In the genomic region with DNA sequence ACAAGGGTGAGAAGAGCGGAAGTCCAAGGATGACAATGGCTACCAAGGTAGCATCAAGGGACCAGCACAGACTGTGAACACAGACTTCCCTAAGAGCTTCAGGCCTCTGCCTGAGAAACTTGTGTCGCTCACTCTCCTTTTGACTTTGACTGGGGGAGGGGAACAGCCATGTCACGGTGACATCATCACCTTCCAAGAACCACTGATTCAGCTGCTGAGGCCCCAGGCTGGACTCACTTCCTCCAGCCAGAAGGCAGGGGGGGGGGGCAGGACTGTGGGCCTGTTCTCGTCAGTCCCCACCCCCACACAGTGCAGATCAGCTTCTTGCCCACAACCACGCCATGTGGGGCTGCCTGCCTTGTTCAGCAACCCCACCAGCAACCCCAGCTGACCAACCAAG, we compare ENCODE assay signal across 8 mouse cellular contexts. TPM values are rescaled to one million over a fixed set of nuclear protein-coding genes. Genes with fewer than 3 reads are reported as not detected.
DNase-seq lines count a peak whose midpoint lies in the region; ATAC-seq and TF ChIP-seq lines count a peak whose summit lies in the region.

No protein-coding gene starts in this region.

- no peaks in the 10 kb centered on the region for H3K9me3 ChIP-seq in hindbrain, embryonic 12.5 days (replicated peaks)
- H3K9me3 ChIP-seq in hindbrain, embryonic 16.5 days (ENCODE audit: control insufficient read depth, low read length) = no peaks in the 10 kb centered on the region
- H3K9me3 ChIP-seq in G1E (replicated peaks) = no peaks in the 10 kb centered on the region
- no peaks in the 10 kb centered on the region for H3K9me3 ChIP-seq in intestine, postnatal 0 days (ENCODE audit: control insufficient read depth)
- H3K9me3 ChIP-seq in lung, postnatal 0 days (ENCODE audit: low read length) = no peaks in the 10 kb centered on the region
- H3K9me3 ChIP-seq in stomach, embryonic 14.5 days (ENCODE audit: control insufficient read depth, low read depth, low read length) = no peaks in the 10 kb centered on the region

- DNase-seq in G1E (ENCODE audit: low spot score) = peak; percentile 67
- peak; percentile 52 for DNase-seq in forelimb bud, embryonic 11.5 days (ENCODE audit: low read depth, low spot score)
- DNase-seq in lung, postnatal 0 days (ENCODE audit: low spot score) = peak; percentile 88
- DNase-seq in frontal cortex, postnatal 25 days (ENCODE audit: low spot score in 2 of 2) = no peak

- no peak for TF ChIP-seq EP300 in lung, postnatal 0 days (IDR thresholded peaks at IDR 0.05)

- H3K36me3 ChIP-seq in hindbrain, embryonic 12.5 days = no peaks in the 10 kb centered on the region
- no peaks in the 10 kb centered on the region for H3K36me3 ChIP-seq in hindbrain, embryonic 16.5 days (ENCODE audit: control insufficient read depth, insufficient read depth, low read length)
- H3K36me3 ChIP-seq in G1E (replicated peaks) = no peaks in the 10 kb centered on the region
- H3K36me3 ChIP-seq in intestine, postnatal 0 days (ENCODE audit: control insufficient read depth, insufficient read depth) = no peaks in the 10 kb centered on the region
- no peaks in the 10 kb centered on the region for H3K36me3 ChIP-seq in lung, postnatal 0 days (ENCODE audit: insufficient read depth, low read length)
- H3K36me3 ChIP-seq in stomach, embryonic 14.5 days (ENCODE audit: control insufficient read depth, insufficient read depth, low read length) = no peaks in the 10 kb centered on the region

- no peak for TF ChIP-seq CTCF in G1E (IDR thresholded peaks at IDR 0.05; ENCODE audit: low read depth, low read length)
- TF ChIP-seq CTCF in intestine, postnatal 0 days (IDR thresholded peaks at IDR 0.05; ENCODE audit: low read depth) = no peak
- TF ChIP-seq CTCF in lung, postnatal 0 days (IDR thresholded peaks at IDR 0.05) = no peak

- peaks cover 43% of the 10 kb centered on the region for H3K4me1 ChIP-seq in hindbrain, embryonic 12.5 days
- H3K4me1 ChIP-seq in hindbrain, embryonic 16.5 days (ENCODE audit: control insufficient read depth, insufficient read depth, low read depth, low read length) = peaks cover 24% of the 10 kb centered on the region
- H3K4me1 ChIP-seq in G1E (ENCODE audit: insufficient read depth, low read depth, low read length) = peaks cover 50% of the 10 kb centered on the region
- no peaks in the 10 kb centered on the region for H3K4me1 ChIP-seq in intestine, postnatal 0 days (replicated peaks; ENCODE audit: control insufficient read depth, insufficient read depth, low read length)
- peaks cover 15% of the 10 kb centered on the region; the same call in 1 of the 2 replicates for H3K4me1 ChIP-seq in lung, postnatal 0 days (ENCODE audit: insufficient read depth, low read depth, low read length)
- peaks cover 30% of the 10 kb centered on the region for H3K4me1 ChIP-seq in stomach, embryonic 14.5 days (ENCODE audit: control insufficient read depth, insufficient read depth, low read length)

- no peak overlapping the region for H3K4me3 ChIP-seq in hindbrain, embryonic 12.5 days
- no peak overlapping the region for H3K4me3 ChIP-seq in hindbrain, embryonic 16.5 days (ENCODE audit: low read length)
- H3K4me3 ChIP-seq in G1E (ENCODE audit: low read depth, low read length) = peak overlapping the region; percentile 54; the same call in 1 of the 2 replicates
- no peak overlapping the region for H3K4me3 ChIP-seq in intestine, postnatal 0 days (ENCODE audit: low read depth, low read length)
- H3K4me3 ChIP-seq in lung, postnatal 0 days (ENCODE audit: low read depth, low read length) = no peak overlapping the region
- no peak overlapping the region for H3K4me3 ChIP-seq in stomach, embryonic 14.5 days (ENCODE audit: low read depth, low read length)

- H3K4me2 ChIP-seq in hindbrain, embryonic 12.5 days (replicated peaks) = no peak overlapping the region
- H3K4me2 ChIP-seq in hindbrain, embryonic 16.5 days (ENCODE audit: low read length) = no peak overlapping the region
- no peak overlapping the region for H3K4me2 ChIP-seq in intestine, postnatal 0 days (replicated peaks; ENCODE audit: low read depth)
- H3K4me2 ChIP-seq in lung, postnatal 0 days (replicated peaks; ENCODE audit: low read depth, low read length) = peak overlapping the region; percentile 6; the same call in 1 of the 2 replicates
- no peak overlapping the region for H3K4me2 ChIP-seq in stomach, embryonic 14.5 days (replicated peaks; ENCODE audit: low read depth, low read length)

- H3K9ac ChIP-seq in hindbrain, embryonic 12.5 days = no peak overlapping the region
- no peak overlapping the region for H3K9ac ChIP-seq in hindbrain, embryonic 16.5 days (ENCODE audit: low read depth, low read length)
- H3K9ac ChIP-seq in intestine, postnatal 0 days (ENCODE audit: low read depth, low read length) = no peak overlapping the region
- H3K9ac ChIP-seq in lung, postnatal 0 days (replicated peaks; ENCODE audit: low read depth) = no peak overlapping the region
- no peak overlapping the region for H3K9ac ChIP-seq in stomach, embryonic 14.5 days (replicated peaks; ENCODE audit: low read depth, low read length)

- 0 out of 2 replicates have a peak overlapping the region, but pooled peaks have one; percentile 30 for H3K27ac ChIP-seq in hindbrain, embryonic 12.5 days
- no peak overlapping the region for H3K27ac ChIP-seq in hindbrain, embryonic 16.5 days (ENCODE audit: low read depth, low read length)
- peak overlapping the region; percentile 16; the same call in 1 of the 2 replicates for H3K27ac ChIP-seq in intestine, postnatal 0 days (ENCODE audit: low read depth, low read length)
- peak overlapping the region; percentile 28; the same call in 1 of the 2 replicates for H3K27ac ChIP-seq in lung, postnatal 0 days (ENCODE audit: low read length)
- no peak overlapping the region; the same call in 1 of the 2 replicates for H3K27ac ChIP-seq in stomach, embryonic 14.5 days (ENCODE audit: low read length)

- H3K27me3 ChIP-seq in hindbrain, embryonic 12.5 days = no peaks in the 10 kb centered on the region
- H3K27me3 ChIP-seq in hindbrain, embryonic 16.5 days (replicated peaks; ENCODE audit: control insufficient read depth, insufficient read depth, low read length) = no peaks in the 10 kb centered on the region
- peaks cover 34% of the 10 kb centered on the region for H3K27me3 ChIP-seq in G1E (ENCODE audit: insufficient read depth, low read length)
- H3K27me3 ChIP-seq in intestine, postnatal 0 days (replicated peaks; ENCODE audit: control insufficient read depth, insufficient read depth, low read length) = no peaks in the 10 kb centered on the region
- H3K27me3 ChIP-seq in lung, postnatal 0 days (replicated peaks; ENCODE audit: insufficient read depth, low read length) = no peaks in the 10 kb centered on the region
- H3K27me3 ChIP-seq in stomach, embryonic 14.5 days (ENCODE audit: control insufficient read depth, insufficient read depth, low read length) = no peaks in the 10 kb centered on the region

- peak; percentile 47; the same call in 1 of the 2 replicates for ATAC-seq in hindbrain, embryonic 12.5 days (ENCODE audit: low FRiP score)
- ATAC-seq in hindbrain, embryonic 16.5 days = no peak
- peak; percentile 78 for ATAC-seq in G1E (ENCODE audit: extremely low read depth, insufficient number of reproducible peaks, low FRiP score, poor library complexity, severe bottlenecking)
- ATAC-seq in intestine, postnatal 0 days = peak; percentile 72
- ATAC-seq in lung, postnatal 0 days = peak; percentile 72
- ATAC-seq in stomach, embryonic 14.5 days (ENCODE audit: insufficient number of reproducible peaks, insufficient read depth, low FRiP score, low read depth) = peak; percentile 38; the same call in 1 of the 2 replicates

- WGBS in hindbrain, embryonic 12.5 days = 35% methylated on average over 5 of the region's 5 CpGs
- 44% methylated on average over 5 of the region's 5 CpGs for WGBS in hindbrain, embryonic 16.5 days
- WGBS in intestine, postnatal 0 days = 50% methylated on average over 5 of the region's 5 CpGs
- WGBS in lung, postnatal 0 days = 43% methylated on average over 5 of the region's 5 CpGs
- 42% methylated on average over 5 of the region's 5 CpGs for WGBS in stomach, embryonic 14.5 days

RNA-seq across cellular contexts. Expression of a gene that starts 49.3 kb away (rescaled TPM):
- 16.5 and 17.7 TPM in 2 replicates for polyA plus RNA-seq in hindbrain, embryonic 12.5 days (2016; fragmentation: Nextera tagmentation; extraction: Ambion mirVana)
- polyA plus RNA-seq in hindbrain, embryonic 16.5 days (2015; fragmentation: Nextera tagmentation; extraction: Ambion mirVana) = 4.5 and 5.5 TPM in 2 replicates
- total RNA-seq in G1E (2014; fragmentation: Nextera tagmentation) (6.8 and 8.0 TPM in 2 replicates), G1E (2017) (12.6 and 16.6 TPM in 2 replicates)
- 7.8 and 10.7 TPM in 2 replicates for polyA plus RNA-seq in G1E (2012)
- polyA plus RNA-seq in intestine, postnatal 0 days (2015; fragmentation: Nextera tagmentation; extraction: Ambion mirVana) = 6.1 and 6.8 TPM in 2 replicates
- 10.9 and 15.3 TPM in 2 replicates for polyA plus RNA-seq in lung, postnatal 0 days (2015; fragmentation: Nextera tagmentation; extraction: Ambion mirVana)
- 7.1 and 8.2 TPM in 2 replicates for polyA plus RNA-seq in stomach, embryonic 14.5 days (2014; fragmentation: Nextera tagmentation; extraction: Ambion mirVana)

Comparison
In these comparisons a context has a peak if more than half of its experiments do, and no peak if none do; other contexts are left out.
1. H3K27ac ChIP-seq: peak in hindbrain, embryonic 12.5 days (single experiment), intestine, postnatal 0 days (single experiment) and lung, postnatal 0 days (single experiment); none in hindbrain, embryonic 16.5 days (single experiment) and stomach, embryonic 14.5 days (single experiment).
2. DNase-seq: peak in G1E (single experiment), forelimb bud, embryonic 11.5 days (single experiment) and lung, postnatal 0 days (single experiment); none in frontal cortex, postnatal 25 days (0 of 2).